Mouse (Mus musculus) liver, postnatal 0 days (tissue): ENCODE measurements around the gene Rph3al. TPM values are rescaled to one million over a fixed set of nuclear protein-coding genes. Genes with fewer than 3 reads are reported as not detected.

ENCODE experiments used
- ATAC-seq: fragments of 200-750 bp; cut with Nextera tagmentation; 2 replicates; pipeline ENCODE4 v1.8.0; 2017; ENCODE audit warnings: mild to moderate bottlenecking, moderate library complexity
- DNase-seq: peaks from one replicate; pipeline ENCODE4 v3.0.0-alpha.2; 2016
- H3K27ac ChIP-seq: fragments of 300-500 bp; sonication (generic); 2 replicates; pipeline ENCODE4 v1.5.1; 2014; ENCODE audit warnings: antibody characterized with exemption, moderate library complexity, mild to moderate bottlenecking, low read depth
- H3K27me3 ChIP-seq: fragments of 300-500 bp; sonication (generic); 2 replicates; pipeline ENCODE4 v1.6.1; 2014; ENCODE audit warnings: low read length, control low read depth, mixed read lengths; ENCODE audit not compliant: insufficient read depth
- H3K36me3 ChIP-seq: fragments of 300-500 bp; sonication (generic); replicated peaks from 2 replicates; pipeline ENCODE4 v1.6.1; 2014; ENCODE audit warnings: mild to moderate bottlenecking, control low read depth, low read length, moderate library complexity, mixed read lengths; ENCODE audit not compliant: insufficient read depth
- H3K4me1 ChIP-seq: fragments of 300-500 bp; sonication (generic); 2 replicates; pipeline ENCODE4 v1.6.1; 2014; ENCODE audit warnings: antibody characterized with exemption, mild to moderate bottlenecking, control low read depth; ENCODE audit not compliant: insufficient read depth
- H3K4me2 ChIP-seq: fragments of 300-500 bp; sonication (generic); 2 replicates; pipeline ENCODE4 v1.6.1; 2014; ENCODE audit warnings: low read depth, mild to moderate bottlenecking, low read length, moderate library complexity, mixed read lengths
- H3K4me3 ChIP-seq: fragments of 300-500 bp; sonication (generic); 2 replicates; pipeline ENCODE4 v1.5.1; 2014; ENCODE audit warnings: low read depth, low read length
- H3K9ac ChIP-seq: fragments of 300-500 bp; sonication (generic); replicated peaks from 2 replicates; pipeline ENCODE4 v1.6.1; 2014; ENCODE audit warnings: mild to moderate bottlenecking, moderate library complexity
- H3K9me3 ChIP-seq: fragments of 300-500 bp; sonication (generic); 2 replicates; pipeline ENCODE4 v1.6.1; 2016; ENCODE audit warnings: mild to moderate bottlenecking, control low read depth, low read length, mixed read lengths
- CTCF ChIP-seq: sonication (generic); IDR thresholded peaks from 2 replicates; pipeline ENCODE4 v1.5.1; 2016; ENCODE audit warnings: antibody characterized with exemption, low read depth
- EP300 ChIP-seq: IDR thresholded peaks from 2 replicates; pipeline ENCODE4 v1.6.1; 2016; ENCODE audit warnings: antibody characterized with exemption, low read depth, mild to moderate bottlenecking
- WGBS: fragments of 180-500 bp; shearing (Covaris S2); extraction: QIAGEN DNeasy Blood & Tissue Kit; methylation state at CpG from one replicate; pipeline ENCODE4 v1.1.7; 2014; ENCODE audit not compliant: insufficient replicate concordance; 5-methylcytosine and 5-hydroxymethylcytosine counted together
- polyA plus RNA-seq: library from polyadenylated mRNA; unstranded; fragments of >200 nt; fragmentation: Nextera tagmentation; extraction: Ambion mirVana; gene quantifications from 2 replicates; pipeline ENCODE4 v1.2.1, GENCODE M21; 2015

The Rph3al gene
- polyA plus RNA-seq, 1 experiment from 2014 or later, result 0.83 TPM

DNA sequence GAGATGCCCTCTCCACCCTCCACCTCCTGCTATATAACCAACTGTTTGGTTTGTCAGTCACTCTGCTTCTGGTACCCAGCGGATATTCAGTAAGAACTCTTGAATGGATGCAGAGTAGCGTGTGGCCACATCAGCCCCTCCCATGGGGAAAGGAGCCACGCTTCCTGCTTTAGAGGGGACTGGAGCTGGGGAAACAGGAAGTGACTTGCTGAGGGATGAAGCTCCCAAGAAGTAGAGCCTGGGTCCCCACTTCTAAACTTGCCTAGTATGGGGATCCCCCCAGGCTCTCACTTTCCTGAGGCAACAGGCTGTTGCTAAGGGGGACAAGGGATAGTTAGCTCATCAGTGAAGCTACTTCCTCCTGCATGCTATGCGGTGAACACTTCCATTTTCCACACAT, 30.8 kb downstream of the Rph3al start:
- H3K27ac ChIP-seq, result no peak overlapping the region
- ATAC-seq, result no peak
- H3K4me3 ChIP-seq, result no peak overlapping the region
- TF ChIP-seq CTCF (no peak), EP300 (no peak)
- peaks cover 6% of the 10 kb centered on the region for H3K4me1 ChIP-seq
- no peaks in the 10 kb centered on the region for H3K27me3 ChIP-seq
- 49% methylated on average over 4 of the region's 4 CpGs for WGBS
- H3K9ac ChIP-seq, result no peak overlapping the region
- H3K4me2 ChIP-seq, result no peak overlapping the region
- no peaks in the 10 kb centered on the region for H3K36me3 ChIP-seq
- no peak for DNase-seq
- no peaks in the 10 kb centered on the region for H3K9me3 ChIP-seq

DNA sequence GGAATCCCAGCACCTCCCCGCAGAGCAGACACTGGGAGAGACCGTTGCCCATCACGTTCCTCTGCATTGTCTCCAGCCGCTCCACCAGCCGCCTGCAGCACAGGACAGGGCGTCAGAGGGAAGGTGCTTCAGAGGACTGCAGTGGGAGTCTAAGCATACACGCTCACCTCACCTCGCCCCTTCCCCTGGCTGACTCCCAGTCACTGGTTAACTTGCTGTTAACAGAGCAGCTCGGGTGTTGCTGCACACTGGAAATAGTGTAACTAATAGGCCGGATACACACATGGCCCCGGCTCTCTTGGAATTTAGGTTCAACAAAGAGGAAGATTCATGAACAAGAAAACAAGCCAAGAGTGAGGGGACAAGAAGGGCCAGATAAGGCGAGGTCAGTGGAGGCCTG, 31.7 kb downstream of the Rph3al start:
- Histone ChIP-seq H3K27ac (no peak overlapping the region), H3K9ac (no peak overlapping the region), H3K4me3 (no peak overlapping the region), H3K4me2 (no peak overlapping the region), H3K4me1 (peaks cover 6% of the 10 kb centered on the region), H3K36me3 (no peaks in the 10 kb centered on the region), H3K9me3 (no peaks in the 10 kb centered on the region), H3K27me3 (no peaks in the 10 kb centered on the region)
- DNase-seq (no peak), ATAC-seq (no peak)
- 61% methylated on average over 12 of the region's 12 CpGs for WGBS
- no peak for TF ChIP-seq CTCF
- TF ChIP-seq EP300, result no peak

DNA sequence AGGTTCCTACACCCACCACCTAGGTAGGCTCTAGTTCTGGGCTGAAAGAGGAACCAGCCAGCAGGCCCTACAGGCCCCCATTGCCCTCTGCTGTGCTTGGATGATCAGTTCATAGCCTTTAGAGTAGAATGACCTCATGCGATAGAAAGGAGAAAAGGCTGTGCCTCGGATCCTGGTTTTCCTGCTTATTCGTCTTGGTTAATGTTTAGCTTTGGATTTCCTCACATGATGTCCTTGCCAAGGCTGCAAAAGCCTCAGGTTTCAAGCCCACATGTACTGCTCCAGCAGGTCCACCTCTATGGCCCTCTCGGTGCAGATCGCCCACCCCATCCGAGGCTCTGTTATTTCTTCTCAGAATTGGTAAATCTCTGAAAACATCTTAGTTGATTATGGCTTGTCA, 33.2 kb downstream of the Rph3al start:
- Histone ChIP-seq H3K9ac (no peak overlapping the region), H3K27me3 (no peaks in the 10 kb centered on the region), H3K4me3 (no peak overlapping the region), H3K27ac (no peak overlapping the region), H3K9me3 (no peaks in the 10 kb centered on the region), H3K36me3 (no peaks in the 10 kb centered on the region), H3K4me1 (peaks cover 6% of the 10 kb centered on the region), H3K4me2 (no peak overlapping the region)
- peak; percentile 81 for ATAC-seq
- TF ChIP-seq CTCF (no peak), EP300 (no peak)
- no peak for DNase-seq
- 61% methylated on average over 6 of the region's 6 CpGs for WGBS

DNA sequence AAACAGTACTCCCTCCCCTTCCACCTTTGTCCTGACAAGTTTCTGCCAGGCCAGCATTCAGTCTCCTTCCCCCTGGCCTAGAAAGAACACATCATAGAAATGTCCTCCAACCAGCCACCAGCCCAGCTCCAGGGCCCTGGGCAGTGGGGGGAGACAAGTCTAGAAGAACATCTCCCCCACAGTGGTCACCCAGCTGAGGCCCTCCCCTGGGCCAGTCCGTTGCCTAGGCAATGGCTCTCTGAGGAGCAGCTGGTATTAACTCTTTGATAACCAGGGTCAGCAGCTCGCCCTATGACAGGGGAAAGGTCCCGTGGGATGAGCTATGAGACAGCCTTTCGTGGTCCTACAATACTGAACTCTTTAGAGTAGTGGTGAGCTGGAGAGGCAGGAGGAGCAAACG, 33.7 kb downstream of the Rph3al start:
- Histone ChIP-seq H3K9me3 (no peaks in the 10 kb centered on the region), H3K27me3 (no peaks in the 10 kb centered on the region), H3K9ac (no peak overlapping the region), H3K4me2 (no peak overlapping the region), H3K36me3 (no peaks in the 10 kb centered on the region), H3K4me1 (peaks cover 6% of the 10 kb centered on the region), H3K27ac (no peak overlapping the region), H3K4me3 (no peak overlapping the region)
- DNase-seq, result no peak
- no peak for TF ChIP-seq EP300
- TF ChIP-seq CTCF, result no peak
- WGBS, result 51% methylated on average over 5 of the region's 5 CpGs
- ATAC-seq, result peak; percentile 35; the same call in 1 of the 2 replicates

DNA sequence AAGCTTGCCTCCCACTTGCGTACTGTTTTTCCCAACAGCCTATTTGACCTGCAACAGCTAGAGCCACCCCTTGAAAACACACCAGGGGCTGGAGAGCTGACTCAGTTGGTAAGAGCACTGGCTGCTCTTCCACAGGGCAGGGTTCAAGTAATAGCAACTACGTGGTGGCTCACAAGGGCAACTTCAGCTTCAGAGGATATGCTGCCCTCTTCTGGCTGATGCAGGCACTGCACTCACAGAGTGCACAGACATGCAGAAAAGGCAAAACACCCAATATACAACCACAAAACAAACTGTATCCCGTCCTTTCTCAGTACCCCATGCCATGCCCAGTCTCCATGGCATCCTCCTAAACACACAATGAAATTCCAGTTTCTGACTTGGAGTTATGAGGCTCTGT, 34.7 kb downstream of the Rph3al start:
- WGBS, result 70% methylated on average over 3 of the region's 3 CpGs
- DNase-seq (peak; percentile 62), ATAC-seq (no peak)
- peaks cover 6% of the 10 kb centered on the region for H3K4me1 ChIP-seq
- H3K9ac ChIP-seq, result no peak overlapping the region
- H3K4me3 ChIP-seq, result no peak overlapping the region
- no peak overlapping the region for H3K27ac ChIP-seq
- H3K9me3 ChIP-seq, result no peaks in the 10 kb centered on the region
- no peaks in the 10 kb centered on the region for H3K36me3 ChIP-seq
- TF ChIP-seq CTCF (peak; percentile 82), EP300 (no peak)
- H3K4me2 ChIP-seq, result no peak overlapping the region
- no peaks in the 10 kb centered on the region for H3K27me3 ChIP-seq

DNA sequence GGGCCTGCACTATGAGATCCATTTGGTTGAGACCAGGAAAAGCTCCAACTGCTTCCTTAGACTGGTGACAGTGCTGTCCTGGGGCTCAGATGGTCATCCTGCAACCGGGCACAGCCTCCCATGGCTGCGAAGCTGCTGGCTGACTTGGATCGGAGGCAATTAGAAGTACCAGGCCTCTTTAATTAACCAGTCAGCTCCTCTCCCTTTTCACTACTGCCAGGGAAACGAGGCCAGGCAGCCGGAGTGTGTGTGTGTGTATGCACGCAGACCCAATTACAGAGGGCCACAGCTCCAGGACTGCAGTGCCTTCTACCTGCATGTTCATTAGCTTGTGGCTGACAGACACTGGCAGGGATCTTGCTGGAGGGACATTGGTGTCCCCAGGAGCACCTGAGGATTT, 36.9 kb downstream of the Rph3al start:
- Histone ChIP-seq H3K9me3 (no peaks in the 10 kb centered on the region), H3K4me1 (peaks cover 6% of the 10 kb centered on the region), H3K27me3 (no peaks in the 10 kb centered on the region), H3K4me3 (no peak overlapping the region), H3K4me2 (no peak overlapping the region), H3K27ac (no peak overlapping the region), H3K36me3 (no peaks in the 10 kb centered on the region), H3K9ac (no peak overlapping the region)
- WGBS, result 72% methylated on average over 6 of the region's 6 CpGs
- ATAC-seq, result no peak
- no peak for DNase-seq
- no peak for TF ChIP-seq CTCF
- TF ChIP-seq EP300, result no peak

DNA sequence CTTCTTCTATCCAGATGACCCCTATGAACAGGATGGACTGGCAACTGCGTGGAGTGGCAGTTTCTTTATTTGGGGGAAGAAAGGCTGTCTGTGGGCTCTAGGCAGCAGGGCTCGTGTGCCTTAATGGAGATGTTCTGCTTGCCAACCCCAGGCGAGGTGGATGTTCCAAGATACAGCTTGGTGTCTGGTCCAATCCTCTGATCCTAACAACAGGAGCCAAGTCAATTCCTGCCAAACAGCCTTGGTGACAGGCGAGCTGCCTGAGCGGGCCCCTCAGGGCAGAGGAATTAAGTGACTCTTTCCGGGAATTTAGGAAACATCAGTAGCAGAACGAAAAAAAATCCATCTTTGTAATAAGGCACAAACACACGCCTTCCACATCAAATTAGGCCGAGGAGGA, 38.6 kb downstream of the Rph3al start:
- TF ChIP-seq EP300 (no peak), CTCF (no peak)
- 74% methylated on average over 9 of the region's 9 CpGs for WGBS
- Histone ChIP-seq H3K27ac (no peak overlapping the region), H3K36me3 (no peaks in the 10 kb centered on the region), H3K27me3 (no peaks in the 10 kb centered on the region), H3K9ac (no peak overlapping the region), H3K4me1 (peaks cover 5% of the 10 kb centered on the region), H3K9me3 (no peaks in the 10 kb centered on the region), H3K4me2 (no peak overlapping the region), H3K4me3 (no peak overlapping the region)
- ATAC-seq, result no peak
- no peak for DNase-seq
